Mouse (Mus musculus) neural tube, postnatal 0 days (tissue): ENCODE results near the gene Clec4g. TPM values are rescaled to one million over a fixed set of nuclear protein-coding genes. Genes with fewer than 3 reads are reported as not detected.

Experiments
- polyA plus RNA-seq: library from polyadenylated mRNA; unstranded; fragments of >200 nt; fragmentation: Nextera tagmentation; extraction: Ambion mirVana; gene quantifications from 2 replicates; pipeline ENCODE4 v1.2.1, GENCODE M21; 2015

Gene Clec4g
- polyA plus RNA-seq = not detected in 2 replicates

DNA sequence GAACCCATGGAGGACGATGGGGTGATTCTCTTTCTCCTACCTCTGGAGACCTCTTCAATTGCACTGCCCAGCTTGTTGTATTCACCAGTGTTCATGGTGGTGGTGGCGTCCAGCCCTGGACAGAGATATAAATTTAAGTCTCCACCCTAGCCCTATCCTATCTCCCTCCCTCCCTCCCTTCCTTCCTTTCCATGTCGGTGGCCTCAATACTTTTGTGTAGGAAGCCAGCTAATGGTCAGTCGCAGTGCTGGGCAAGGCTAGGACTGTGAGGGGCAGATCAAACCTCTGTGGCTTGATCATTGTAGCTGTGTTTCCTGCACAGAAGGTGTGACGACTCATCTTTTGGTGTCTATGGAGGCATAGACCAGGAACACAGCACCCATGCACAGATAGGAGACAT, at the start of gene Clec4g:
Gene Clec4g (minus strand): TSS at position 101 of the 400 bp plus-strand sequence.

DNA sequence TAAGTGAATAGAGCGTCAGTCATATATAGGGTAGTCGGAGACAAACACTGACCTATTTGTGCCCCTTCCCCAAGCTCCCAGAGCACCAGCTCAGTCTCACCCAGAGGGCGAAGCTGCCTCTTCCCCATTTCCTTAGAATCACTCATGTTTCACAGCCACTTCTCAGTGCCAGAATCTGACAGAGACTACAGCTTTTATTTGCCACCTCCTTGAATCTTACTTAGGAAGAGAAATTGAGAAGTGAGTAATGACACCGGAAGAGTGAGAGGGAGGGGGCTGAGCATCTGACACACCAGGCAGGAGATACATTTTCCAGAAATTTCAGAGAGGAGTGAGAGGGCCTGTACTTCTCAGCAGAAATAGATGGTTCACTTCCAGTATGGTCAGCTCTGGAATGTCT, 28.3 kb upstream of the Clec4g start, which contains the start of gene Cd209a:
Gene Cd209a (minus strand): TSS at position 224 of the 400 bp plus-strand sequence.

DNA sequence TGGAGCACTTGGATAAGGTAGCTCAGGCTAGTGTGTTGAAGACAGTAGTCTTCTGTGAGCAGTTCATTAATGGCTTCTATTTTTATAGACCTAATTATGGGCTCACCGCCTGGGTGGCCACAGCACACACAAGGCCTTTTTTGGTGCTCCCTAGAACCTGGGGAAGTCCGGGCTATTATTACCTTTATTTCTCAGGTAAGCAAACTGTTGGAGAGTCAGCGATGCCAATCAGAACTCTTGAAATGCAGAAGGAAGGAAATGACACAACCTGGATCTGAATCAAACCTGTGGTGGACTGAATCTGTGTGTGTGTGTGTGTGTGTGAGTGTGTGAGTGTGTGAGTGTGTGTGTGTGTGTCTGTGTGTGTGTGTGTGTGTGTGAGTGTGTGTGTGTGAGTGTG, 26.3 kb downstream of the Clec4g start, which contains the start of gene Fcer2a:
Gene Fcer2a (minus strand): TSS at position 55 of the 400 bp plus-strand sequence.

DNA sequence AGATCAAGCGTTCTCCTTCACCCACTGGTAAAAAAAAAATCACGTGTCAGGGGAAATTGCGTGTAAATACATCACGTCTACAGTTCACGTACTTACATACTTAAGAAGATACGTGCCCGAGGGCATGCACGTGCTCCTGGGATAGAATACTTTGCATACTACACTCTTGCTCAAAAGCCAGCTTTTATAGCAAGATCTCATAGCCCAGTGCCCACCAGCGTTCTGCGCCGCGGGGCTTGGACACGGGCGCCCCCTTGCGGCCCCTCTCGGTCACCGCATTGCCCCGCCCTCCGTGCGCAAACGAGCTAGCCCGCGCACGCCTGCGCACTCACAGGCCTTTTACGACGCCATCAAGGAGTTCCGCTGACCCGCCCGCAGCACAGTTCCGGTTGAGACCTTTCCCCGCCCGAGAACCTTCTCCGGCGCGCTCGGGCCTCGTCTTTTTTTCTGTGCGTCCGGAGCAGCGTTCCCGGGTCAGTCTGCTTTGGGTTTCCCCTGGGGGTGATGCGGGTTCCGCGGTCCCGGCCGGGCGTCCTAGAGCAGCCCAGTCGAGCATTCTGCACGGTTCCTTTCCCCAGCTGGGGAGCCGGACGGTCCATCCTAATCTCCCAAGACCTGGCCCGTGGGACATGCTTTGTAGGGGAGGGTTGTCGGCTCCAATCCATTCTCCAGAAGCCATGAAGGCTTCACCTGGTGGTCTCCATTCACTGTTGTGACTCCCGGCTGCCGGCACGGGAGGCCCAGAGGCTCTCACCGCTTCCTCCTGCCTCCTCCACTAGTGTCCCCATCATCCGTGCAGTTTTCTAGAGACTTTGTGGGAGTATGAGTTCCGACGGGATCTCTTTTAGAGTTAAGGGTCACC, 44.1 kb downstream of the Clec4g start, which contains the start of gene Trappc5:
Gene Trappc5 (plus strand): TSS at position 169 of the 862 bp plus-strand sequence.

DNA sequence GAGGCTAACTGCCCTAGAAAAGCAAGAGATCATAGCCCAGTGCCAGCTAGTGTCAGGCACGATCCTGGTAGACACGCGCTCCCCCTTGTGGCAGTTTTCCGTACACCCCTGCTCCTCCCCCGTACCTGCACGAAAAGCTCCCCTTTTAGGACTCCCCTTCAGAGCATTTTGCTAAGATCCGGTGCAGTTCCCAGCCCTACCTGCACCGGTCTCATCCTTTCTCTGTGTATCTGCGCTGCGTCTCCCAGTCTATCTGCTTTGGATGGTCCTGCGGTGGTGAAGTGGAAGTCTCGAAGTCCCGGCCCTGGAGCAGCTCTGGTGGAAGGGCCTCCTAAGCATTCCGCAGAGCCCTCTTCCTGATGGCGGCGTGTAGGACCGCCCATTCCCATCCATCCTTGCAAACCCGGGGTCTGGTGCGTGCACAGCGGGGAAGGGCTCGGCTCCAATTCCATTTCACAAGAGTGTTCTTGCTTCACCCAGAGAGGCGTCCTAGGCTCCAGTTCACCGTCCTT, 48.4 kb downstream of the Clec4g start, which contains the start of gene Fcor:
Gene Fcor (minus strand): TSS at position 383 of the 512 bp plus-strand sequence.

DNA sequence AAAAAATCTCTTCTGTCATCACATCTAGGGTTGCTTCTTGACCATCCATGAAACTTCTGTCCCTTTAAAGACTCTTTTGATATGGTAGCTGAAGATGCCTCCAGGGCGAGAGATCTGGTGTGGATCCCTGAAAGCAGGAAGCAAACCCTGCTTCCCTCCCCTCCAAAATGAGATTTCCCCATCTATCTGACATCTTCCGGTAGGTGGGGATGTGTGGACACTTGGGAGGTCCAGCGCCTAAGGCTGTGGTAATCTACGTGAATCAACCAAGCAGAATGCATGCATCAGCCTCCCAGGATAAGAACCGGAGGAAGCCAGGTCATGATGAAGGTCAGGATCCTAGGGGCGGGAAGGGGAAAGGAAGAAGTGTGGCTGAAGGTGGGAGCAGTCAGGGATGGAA, 54.9 kb downstream of the Clec4g start, which contains the start of gene Mcemp1:
Gene Mcemp1 (plus strand): TSS at position 248 of the 400 bp plus-strand sequence.

Other genes with a start within 250 kb of the Clec4g start
- 0.67 and 1.0 TPM in 2 replicates for gene Tex45, start 249.8 kb downstream of the Clec4g start, polyA plus RNA-seq
- 44.1 and 45.6 TPM in 2 replicates for gene Zfp358, start 227.5 kb downstream of the Clec4g start, polyA plus RNA-seq
- gene Mcoln1, start 220.2 kb downstream of the Clec4g start, polyA plus RNA-seq = 81.0 and 92.5 TPM in 2 replicates
- 40.4 and 43.1 TPM in 2 replicates for gene Pnpla6, start 205.3 kb downstream of the Clec4g start, polyA plus RNA-seq
- 0.53 TPM in 1 of 2 replicates, not detected in the other for gene C330021F23Rik, start 152.7 kb downstream of the Clec4g start, polyA plus RNA-seq
- 36.5 and 42.6 TPM in 2 replicates for gene Camsap3, start 133.4 kb downstream of the Clec4g start, polyA plus RNA-seq
- 33.8 and 39.0 TPM in 2 replicates for gene Xab2, start 99.3 kb downstream of the Clec4g start, polyA plus RNA-seq
- 99.6 and 101 TPM in 2 replicates for gene Pet100, start 99.1 kb downstream of the Clec4g start, polyA plus RNA-seq
- 3.1 and 4.0 TPM in 2 replicates for gene Pcp2, start 95.1 kb downstream of the Clec4g start, polyA plus RNA-seq
- 24.9 and 27.4 TPM in 2 replicates for gene Stxbp2, start 89.7 kb downstream of the Clec4g start, polyA plus RNA-seq
- gene Retn, start 64.9 kb downstream of the Clec4g start, polyA plus RNA-seq = 0.58 and 0.90 TPM in 2 replicates
- 0.25 TPM in 1 of 2 replicates, not detected in the other for gene Mcemp1, start 54.9 kb downstream of the Clec4g start, polyA plus RNA-seq
- 35.1 and 36.4 TPM in 2 replicates for gene Fcor, start 48.3 kb downstream of the Clec4g start, polyA plus RNA-seq
- gene Trappc5, start 44.4 kb downstream of the Clec4g start, polyA plus RNA-seq = 46.7 and 48.8 TPM in 2 replicates
- 0.22 and 0.28 TPM in 2 replicates for gene Fcer2a, start 26.5 kb downstream of the Clec4g start, polyA plus RNA-seq
- gene Cd209a, start 28.3 kb upstream of the Clec4g start, polyA plus RNA-seq = not detected in 2 replicates
- not detected in 2 replicates for gene Cd209e, start 133.7 kb upstream of the Clec4g start, polyA plus RNA-seq
- not detected in 2 replicates for gene Cd209d, start 157.9 kb upstream of the Clec4g start, polyA plus RNA-seq
- gene Cd209b, start 206.2 kb upstream of the Clec4g start, polyA plus RNA-seq = not detected in 2 replicates
- 0.21 and 0.29 TPM in 2 replicates for gene Cd209c, start 234.1 kb upstream of the Clec4g start, polyA plus RNA-seq